Mouse (Mus musculus) cerebellum, adult 8-10 months (tissue): ENCODE results near the gene Dpp8.
"Not testable (repeated sequence)": the region's sequence is repeated elsewhere in the genome, so short reads cannot be mapped to it uniquely, and the experiment has no call there.

Source experiments
- DNase-seq: peaks from one replicate; pipeline ENCODE4 v3.0.0; 2022

Dpp8 gene

DNA sequence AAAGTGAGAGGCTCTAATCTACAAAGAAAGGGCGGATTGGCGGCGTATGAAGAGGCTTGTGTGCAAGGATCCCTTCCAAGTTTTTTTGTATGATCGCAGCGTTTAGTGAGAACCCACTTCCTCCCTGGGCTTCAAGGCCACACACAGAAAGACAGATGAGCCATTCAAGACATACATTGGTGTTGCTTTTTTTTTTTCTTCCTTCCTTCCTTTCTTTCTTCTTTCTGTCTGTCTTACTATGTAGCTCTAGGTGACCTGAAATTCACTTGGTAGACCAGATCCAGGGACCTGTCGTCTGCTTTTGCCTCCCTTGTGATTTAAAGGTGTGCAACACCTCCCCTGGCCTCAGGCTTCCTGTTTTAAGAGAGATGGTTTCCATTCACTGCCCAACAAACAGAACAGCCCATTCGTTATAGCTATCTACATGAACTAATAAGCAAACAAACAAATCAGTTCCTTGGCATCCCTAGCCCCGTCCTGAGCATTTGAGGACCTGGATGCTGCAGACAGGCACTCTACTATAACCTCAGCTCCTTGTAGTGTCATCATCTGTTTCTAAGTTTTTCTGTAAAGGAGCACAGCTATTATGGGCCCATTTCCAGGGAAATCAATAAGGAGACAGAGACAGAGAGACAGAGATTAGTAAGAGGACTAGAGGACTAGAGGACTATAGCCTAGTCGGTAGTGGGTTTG, 10.2 kb upstream of the Dpp8 start:
- no peak for DNase-seq

DNA sequence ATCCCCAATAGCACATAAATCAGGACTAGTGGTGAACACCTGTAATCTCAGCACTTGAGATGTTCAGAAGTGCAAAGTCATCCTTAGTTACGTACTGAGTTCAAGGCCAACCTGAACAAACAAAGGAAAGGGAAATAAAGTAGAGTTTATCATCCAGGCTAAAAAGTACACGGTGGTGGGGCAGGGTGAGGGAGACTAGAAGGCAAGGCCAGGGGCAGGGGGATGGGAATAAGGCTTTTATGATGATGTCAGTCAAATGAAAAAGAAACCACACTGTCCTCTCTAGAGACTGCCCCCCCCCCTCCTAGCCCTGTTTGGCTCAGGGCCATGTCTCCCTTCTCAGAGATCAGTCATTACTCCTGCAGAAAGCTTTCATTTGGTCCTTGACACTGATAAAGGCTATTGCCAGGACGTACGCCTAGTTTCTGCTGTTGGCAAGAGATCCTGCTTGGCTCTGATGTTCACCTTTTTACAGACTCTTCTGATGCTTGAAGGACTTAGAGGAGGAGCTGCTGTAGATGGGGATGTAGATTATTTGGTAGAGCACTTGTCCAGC, 9.6 kb upstream of the Dpp8 start:
- no peak for DNase-seq

DNA sequence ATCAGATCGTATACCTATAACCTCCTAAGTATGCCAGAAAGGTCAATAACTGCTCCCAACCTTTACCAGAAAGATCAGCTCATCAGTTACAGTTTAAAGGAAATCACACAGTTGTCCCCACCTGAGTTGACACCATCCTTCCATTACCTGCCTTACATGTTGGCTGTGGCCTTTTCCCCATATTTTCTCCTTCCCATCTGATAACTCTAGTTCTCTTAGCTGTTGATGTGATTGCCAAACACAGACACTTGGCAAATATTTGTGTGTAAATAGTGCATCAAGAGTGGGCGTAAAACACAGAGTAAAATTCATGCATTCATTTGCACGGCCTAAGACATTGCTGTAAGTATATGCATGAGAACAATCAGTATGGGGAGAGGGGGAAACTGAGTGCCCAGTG, 8.8 kb upstream of the Dpp8 start:
- DNase-seq: no peak

DNA sequence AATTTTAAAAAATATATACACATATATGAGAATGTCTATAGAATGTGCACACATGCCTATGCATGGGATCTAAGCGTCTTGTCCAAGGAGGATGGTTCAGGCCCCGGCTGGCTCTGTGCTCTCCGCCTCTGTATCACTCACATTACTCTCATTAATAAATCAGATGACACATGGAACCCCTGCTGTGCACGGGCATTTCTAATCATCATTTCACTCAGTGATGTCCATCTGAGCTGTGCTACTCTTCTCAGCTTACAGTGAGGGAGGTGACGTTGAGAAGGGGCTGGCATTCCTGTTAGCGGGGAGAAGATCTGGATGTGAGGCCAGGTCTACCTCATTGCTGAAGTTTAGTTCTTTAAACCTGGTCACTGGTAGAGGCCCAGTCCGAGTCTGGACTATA, 5.0 kb upstream of the Dpp8 start:
- DNase-seq: no peak

DNA sequence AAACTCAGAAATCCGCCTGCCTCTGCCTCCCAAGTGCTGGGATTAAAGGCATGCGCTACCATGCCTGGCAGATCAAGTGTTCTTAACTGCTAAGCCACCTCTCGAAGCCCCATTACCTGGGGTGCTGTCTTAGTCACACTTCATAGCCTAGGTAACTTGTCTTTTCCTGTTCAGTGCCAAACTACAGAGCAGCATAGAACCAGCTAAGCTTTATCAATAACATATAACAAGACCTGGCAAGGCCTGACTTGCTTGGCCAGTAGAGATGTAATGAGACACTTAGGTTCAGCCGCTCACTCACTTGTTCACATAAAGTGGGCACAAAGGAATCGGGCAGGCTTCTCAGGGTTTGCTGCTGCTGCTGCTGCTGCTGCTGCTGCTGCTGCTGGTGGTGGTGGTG, 3.9 kb upstream of the Dpp8 start:
- DNase-seq: no peak

DNA sequence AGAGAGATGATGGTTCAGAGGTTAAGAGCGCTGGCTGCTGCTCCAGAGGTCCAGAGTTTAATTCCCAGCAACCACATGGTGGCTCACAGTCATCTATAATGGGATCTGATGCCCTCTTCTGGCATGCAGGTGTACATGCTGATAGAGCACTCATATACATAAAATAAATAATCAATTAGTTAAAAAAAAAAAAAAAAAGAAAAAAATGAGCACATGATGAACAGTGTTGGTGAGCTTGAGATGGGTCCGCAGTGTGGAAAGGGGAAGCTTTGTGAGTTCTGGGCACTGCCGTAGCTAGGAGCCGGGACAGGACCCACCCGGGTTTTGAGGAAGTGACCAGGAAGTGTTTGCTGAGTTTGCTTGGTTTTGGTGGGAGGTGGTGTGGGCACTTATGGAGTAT, 859 bp upstream of the Dpp8 start:
- DNase-seq: not testable (repeated sequence)

DNA sequence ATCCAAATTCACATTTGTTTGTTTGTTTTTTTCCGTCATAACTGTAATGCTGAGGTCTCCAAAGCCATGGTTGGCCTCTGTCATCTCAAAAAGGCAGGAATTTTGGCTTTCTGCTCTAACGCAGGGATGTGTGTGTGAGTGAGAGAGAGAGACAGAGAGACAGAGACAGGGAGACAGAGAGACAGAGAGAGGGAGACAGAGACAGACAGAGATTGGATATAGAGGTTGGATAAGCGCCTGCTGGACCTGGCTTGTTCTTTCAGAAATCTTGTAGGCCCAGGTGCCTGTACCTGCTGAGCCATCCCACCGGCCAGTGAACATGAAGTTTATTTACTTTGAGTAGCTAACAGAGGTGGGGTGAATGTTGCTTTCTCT, 333 bp upstream of the Dpp8 start:
- no peak for DNase-seq

DNA sequence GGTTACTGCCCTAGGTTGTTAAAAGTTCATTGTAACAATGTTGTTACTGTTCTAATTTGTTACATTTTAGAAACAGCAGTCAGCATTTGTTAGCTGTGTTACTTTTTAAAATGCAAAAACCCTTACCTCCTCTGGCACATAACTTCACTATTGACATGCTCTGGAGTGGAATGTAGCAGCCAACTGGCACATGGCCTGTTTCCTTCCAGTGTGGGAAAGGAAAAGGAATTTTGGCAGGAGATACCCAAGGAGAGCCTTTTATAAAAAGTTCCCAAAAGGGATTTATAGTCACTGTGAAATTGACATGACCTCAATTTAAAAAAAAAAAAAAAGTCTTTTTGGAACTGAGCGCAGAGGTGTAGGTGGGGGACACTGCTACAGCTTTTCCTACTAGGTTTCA, 4.2 kb downstream of the Dpp8 start:
- no peak for DNase-seq

DNA sequence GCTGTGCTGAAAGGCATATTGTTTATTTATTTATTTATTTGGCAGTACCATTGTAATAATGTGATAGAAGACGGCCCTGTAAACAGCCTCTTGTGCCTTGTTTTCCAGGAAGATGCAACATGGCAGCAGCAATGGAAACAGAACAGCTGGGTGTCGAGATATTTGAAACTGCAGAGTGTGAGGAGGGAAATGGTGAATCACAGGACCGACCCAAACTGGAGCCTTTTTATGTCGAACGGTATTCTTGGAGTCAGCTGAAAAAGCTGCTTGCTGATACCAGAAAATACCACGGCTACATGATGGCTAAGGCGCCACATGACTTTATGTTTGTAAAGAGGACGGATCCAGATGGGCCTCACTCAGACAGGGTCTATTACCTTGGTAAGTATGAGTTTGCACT, 4.6 kb downstream of the Dpp8 start:
- no peak for DNase-seq

DNA sequence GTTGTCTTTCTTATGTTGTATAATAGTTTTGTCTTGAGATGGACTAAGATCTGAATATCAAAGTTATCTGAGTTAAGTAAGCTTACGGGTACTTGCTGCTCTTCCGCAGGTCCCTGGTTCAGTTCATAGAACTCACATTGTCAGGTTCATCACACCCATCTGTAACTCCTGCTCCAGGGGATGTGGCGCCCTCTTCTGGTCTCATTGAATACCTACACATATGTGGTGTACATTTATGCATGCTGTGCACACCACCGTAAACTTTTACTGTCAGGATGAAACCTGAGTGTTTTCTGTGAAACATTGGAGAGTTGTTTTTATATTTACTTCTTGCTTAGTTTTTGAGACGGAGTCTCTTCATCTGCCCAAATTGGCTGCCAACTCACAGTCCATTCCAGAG, 9.2 kb downstream of the Dpp8 start:
- DNase-seq: no peak

DNA sequence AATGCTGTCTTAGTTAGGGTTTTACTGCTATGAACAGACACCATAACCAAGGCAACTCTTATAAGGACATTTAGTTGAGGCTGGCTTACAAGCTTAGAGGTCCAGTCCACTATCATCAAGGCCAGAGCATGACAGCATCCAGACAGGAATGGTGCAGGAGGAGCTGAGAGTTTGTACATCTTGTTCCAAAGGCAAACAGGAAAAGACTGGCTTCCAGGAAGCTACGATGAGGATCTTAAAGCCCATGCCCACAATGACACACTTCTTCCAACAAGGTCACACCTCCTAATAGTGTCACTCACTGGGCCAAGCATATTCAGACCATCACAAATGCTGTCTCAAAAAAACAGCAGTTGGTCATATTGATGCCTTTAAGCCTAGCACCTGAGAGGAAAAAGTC, 14.8 kb downstream of the Dpp8 start:
- no peak for DNase-seq

DNA sequence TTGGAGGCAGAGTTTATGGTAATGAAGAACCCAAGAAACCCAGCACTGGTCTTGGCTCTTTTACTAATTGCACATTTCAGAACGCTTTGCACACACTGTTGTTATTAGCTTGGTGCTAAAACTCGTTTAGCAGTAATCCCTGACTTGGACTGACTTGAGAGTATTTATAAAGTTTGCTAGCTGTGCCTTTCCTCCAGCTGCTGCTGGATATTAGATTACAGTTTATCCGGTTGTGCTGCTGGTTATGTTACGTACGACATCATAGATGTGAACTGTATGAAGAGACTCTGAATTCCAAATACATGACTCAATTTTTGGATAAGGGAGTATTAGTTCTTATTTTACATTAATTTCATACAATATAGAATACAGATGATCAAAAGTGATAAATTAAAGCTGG, 17.2 kb downstream of the Dpp8 start:
- no peak for DNase-seq

DNA sequence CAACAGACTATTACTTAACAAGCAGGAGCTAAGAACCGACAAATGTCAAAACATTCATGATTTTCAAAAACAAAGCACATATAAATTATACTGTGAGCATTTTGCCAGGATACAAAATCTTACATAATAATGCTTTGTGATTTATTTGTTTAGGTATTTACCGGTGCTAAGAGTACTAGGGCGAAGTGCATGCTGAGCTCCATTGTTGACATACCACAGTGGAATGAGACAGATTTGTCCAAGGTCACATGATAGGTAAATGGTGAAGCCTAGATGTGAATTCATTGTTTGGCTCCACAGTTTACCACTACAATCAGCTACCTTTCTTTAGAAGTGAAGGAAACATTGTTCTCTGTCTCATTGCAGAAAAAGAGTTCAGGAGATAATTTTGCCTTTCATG, 18.8 kb downstream of the Dpp8 start:
- DNase-seq: no peak

DNA sequence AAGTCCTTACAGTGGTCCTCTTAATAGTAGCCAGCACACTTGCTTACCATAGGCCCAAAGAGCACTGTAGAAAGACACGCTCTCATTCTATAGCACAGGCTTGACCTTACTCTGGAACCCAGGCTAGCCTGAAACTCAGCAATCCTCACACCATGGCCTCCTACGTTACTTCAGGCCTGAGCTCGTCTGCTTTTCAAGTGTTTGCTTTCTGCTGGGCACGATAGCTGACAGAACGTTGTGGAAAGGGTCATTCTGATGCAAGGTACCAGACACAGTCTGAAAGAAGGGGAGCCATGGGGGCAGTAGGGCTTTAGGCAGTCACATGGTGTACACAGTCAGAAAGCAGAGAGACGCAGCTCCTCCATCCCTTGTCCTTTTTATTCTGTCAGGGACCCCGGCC, 32.0 kb downstream of the Dpp8 start:
- no peak for DNase-seq

DNA sequence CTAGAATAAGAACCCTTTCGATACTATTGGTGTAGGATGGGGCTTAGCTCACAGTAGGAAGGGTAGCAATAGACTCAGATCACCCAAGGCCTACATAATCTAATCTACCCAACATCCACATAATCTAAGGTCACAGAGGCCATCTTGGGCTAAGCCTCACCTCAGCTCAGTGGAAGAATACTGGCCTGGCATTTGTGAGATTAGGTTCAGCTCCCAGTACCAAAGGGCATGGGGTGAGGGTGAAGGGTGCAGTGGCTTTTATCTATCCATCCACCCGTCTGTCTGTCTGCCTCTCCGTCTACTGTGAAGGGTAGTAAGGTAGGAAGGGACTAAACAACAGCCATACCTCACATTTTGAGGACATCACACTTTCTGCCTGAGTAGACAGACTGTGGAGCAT, 38.4 kb downstream of the Dpp8 start:
- DNase-seq: no peak

DNA sequence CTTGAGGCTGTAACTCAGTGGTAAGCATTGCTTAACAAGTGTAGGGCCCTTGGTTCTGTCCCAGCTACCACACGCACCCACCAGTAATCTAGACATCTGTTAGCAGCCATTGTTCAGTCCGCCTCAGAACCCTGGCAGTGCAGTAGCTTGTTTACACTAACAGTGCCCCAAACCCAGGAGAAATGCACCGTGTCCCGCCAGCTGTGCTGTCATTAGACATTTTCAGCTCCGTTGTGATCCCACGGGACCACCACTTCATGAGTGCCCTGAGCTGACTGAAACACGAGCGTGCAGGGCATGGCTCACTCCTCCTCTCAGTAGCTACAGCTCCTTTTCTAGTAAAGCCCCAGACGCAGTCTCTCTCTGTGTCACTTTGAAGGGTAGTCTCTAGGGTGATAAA, 41.3 kb downstream of the Dpp8 start:
- DNase-seq: no peak

DNA sequence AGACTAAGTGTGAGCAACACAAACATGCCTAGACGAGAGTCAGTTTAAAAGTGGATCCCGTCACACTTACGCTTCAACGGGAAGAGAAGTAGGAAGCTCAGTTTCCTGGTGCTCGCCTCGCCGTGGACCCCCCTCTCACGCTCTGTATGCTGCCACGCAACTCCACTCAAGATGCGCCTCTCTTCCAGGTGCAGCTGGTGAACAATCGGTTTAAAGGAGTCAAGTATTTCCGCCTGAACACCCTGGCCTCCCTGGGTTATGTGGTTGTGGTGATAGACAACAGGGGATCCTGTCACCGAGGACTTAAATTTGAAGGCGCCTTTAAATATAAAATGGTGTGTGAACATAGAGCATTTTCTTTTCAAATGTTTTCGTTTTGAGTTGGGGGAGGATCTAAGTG, 42.0 kb downstream of the Dpp8 start:
- no peak for DNase-seq

DNA sequence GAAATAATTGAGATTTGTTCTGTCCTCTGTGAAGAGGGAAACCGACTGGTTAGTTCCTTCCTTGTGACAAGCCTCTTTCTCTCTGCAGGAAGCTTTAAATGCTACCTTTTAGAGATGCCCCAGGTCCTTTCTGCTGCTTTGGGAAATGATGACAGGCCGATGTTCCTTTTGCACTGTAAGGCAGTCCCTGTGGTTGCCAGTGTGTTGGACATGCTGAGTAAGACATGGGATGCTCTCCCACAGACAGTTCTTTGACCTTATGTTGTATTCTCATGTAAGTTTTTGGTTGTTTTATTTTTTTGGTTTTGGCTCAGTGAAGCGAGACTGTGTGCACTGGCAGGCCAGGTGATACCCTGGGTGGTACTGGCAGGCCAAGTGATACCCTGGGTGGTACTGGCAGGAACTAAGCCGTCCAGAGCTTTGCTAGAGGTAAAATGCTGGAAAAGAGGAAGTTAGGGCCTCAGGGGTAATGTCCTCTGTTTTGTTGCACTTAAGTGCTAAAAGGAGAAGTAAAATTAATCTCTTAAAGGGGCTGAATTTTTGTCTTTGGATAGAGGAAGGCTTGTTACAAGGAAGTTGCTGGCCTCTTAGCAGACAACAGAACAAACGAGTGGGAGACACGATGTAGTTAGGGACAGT, 42.8 kb downstream of the Dpp8 start:
- DNase-seq: no peak

DNA sequence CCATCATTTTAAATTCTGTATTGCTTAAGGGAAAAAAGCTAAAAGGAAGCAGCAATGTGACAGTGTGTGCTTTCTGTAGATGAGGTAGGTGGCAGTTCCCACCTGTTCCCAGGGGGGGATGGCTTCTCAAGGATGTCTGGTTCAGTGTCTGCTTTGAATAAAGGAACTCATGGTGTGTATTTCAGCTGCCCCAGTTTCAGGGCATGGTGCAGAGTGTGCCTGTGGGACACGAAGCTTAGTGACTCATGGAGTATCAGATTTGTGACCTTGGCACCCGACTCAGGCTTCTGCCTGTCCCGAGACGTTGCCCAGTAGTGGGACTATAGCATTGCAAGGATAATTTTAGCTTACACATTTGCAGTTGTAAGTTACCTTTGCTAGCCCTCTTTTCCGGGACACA, 45.3 kb downstream of the Dpp8 start:
- DNase-seq: no peak

DNA sequence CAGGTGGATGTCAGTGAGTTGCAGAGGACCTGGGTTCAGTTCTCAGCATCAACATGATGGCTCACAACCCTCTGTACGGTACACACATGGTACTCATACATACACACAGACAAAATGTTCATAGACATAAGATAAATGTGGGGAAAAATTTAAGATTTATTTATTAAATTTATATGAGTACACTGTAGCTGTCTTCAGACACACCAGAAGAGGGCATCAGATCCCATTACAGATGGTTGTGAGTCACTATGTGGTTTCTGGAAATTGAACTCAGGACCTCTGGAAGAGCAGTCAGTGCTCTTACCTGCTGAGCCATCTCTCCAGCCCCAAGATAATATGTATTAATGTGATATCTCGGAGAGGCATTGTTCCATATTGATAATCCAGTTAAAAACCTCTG, 47.9 kb downstream of the Dpp8 start:
- not testable (repeated sequence) for DNase-seq

DNA sequence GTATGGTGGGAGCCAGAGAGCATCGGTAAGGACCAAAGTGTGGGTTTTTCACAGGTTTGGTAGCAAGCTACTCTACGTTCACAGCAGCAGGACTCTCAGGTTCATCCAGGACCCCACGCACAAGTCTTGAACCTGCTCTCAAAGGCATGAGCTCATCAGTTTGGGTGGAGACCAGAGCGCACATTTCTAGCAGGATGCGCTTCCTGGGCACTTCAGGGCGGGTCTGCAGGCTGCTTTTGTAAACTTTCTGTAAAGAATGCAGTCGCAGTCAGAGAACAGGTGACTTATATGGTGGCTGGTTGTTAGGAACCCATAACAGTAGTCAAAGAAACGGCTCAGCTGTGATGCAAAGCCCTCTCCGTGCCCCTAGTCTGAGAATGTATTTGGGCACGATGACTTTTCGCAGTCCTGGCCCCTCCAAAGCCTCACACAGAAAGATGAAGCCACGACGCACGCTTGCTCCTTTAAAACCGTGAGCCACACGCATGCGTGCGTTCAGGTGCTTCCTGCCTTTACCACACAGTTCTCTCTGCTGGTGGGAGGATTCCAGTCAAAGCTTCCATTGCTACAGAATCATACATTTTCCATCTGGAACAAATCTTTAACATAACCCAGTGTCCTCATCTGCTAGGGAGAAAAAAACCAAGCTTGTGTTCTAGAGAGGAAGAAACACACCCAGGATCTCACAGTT, 51.0 kb downstream of the Dpp8 start:
- no peak for DNase-seq

DNA sequence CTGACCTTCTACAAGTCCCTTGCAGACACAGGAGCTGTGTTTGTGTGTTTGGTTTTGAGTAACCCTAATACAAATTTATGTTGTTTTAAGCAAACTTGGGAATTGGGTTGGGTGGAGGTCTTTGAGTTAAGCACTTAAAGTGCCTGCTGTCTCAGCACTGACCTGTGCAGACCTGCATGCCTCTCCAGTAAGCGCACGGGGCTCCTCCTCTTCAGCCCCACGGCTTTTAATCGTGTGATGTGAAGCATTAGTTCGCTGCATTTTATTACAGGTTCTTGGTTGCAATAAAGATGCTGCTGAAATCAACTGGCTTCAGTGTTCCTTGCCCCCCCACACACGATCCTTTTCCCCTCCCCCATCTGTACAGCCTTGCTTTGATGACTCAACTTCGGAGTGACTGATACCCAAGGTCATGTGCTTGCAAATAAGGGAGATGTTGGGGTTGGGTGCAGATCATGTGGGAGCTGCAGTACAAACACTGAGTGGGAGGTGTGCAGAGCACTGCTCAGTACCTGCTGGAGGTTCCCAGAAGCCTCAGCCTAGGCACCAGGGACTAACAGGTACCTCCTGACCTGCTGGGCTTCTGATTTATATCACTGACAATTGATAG, 52.1 kb downstream of the Dpp8 start:
- no peak for DNase-seq

DNA sequence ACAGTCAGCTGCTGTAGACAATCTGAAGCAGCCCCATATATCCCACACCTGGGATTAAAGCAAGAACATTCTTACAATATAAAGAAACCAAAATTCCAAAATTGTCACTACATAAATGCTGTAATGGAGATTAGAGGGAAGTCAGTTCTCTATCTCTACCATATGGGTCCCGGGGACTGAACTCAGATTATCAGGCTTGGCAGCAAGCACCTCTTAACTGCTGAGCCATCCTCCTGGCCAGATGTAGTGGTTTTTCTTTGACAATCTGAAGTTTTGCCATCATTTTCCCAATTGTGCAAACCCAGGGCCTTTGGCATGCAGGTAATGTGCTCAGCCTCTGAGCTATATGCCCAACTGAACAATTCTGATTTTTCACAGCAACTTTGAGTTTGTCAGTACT, 53.1 kb downstream of the Dpp8 start:
- no peak for DNase-seq

DNA sequence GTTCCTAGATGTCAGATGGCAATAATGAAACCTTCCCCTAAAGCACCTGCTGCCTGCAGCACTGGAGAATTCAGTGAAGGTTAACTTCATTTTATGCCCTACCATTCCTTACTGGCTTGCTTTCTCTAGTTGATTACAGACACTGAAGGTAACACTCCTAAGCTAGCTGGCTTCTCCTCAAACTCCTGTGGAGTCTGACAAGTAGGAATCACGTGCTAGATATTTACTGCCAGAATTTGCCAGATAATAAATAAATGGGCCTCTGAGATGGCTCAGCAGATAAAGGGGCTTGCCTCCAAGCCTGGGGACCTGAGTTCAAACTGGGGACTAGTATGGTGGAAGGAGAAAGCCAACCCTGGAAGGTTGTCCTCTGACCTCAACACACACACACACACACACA, 54.6 kb downstream of the Dpp8 start:
- DNase-seq: no peak
